Mouse (Mus musculus): ENCODE results near the gene Pmpca. TPM values are rescaled to one million over a fixed set of nuclear protein-coding genes. Genes with fewer than 3 reads are reported as not detected.

The Pmpca gene
- polyA plus RNA-seq, 1 experiment from 2014 or later = 98.9 TPM

DNA sequence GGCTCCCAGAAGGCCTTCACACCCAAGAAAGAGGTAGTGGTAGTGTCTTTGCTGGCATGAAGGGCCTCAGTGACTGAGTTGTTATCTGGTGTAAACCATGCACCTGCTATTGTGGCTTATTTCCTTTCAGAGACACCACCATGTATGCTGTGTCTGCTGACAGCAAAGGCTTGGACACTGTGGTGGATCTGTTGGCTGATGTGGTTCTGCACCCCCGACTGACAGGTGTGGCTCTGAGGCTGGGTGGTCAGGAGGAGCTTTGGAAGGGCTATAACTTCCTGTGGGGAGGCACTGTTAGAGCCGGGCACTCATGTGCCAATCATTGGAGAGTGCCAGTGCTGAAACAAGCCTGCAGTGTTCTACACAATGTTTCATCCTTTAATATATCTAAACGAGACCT lies 1.8 kb downstream of the Pmpca start:
- peaks cover 22% of the 10 kb centered on the region for H3K4me1 ChIP-seq (ENCODE audit: control insufficient read depth, insufficient read depth, low read depth, low read length)
- ATAC-seq = no peak
- 85% methylated on average over 3 of the region's 3 CpGs for WGBS
- H3K9me3 ChIP-seq (ENCODE audit: control insufficient read depth, low read length) = no peaks in the 10 kb centered on the region
- H3K36me3 ChIP-seq (ENCODE audit: control insufficient read depth, insufficient read depth, low read length) = peaks cover 64% of the 10 kb centered on the region
- no peak overlapping the region for H3K4me2 ChIP-seq (ENCODE audit: low read length)
- H3K27me3 ChIP-seq (replicated peaks; ENCODE audit: control insufficient read depth, insufficient read depth, low read length) = no peaks in the 10 kb centered on the region
- no peak overlapping the region for H3K9ac ChIP-seq (ENCODE audit: low read depth, low read length)
- no peak overlapping the region for H3K27ac ChIP-seq (ENCODE audit: low read depth, low read length)
- H3K4me3 ChIP-seq (ENCODE audit: low read length) = no peak overlapping the region

DNA sequence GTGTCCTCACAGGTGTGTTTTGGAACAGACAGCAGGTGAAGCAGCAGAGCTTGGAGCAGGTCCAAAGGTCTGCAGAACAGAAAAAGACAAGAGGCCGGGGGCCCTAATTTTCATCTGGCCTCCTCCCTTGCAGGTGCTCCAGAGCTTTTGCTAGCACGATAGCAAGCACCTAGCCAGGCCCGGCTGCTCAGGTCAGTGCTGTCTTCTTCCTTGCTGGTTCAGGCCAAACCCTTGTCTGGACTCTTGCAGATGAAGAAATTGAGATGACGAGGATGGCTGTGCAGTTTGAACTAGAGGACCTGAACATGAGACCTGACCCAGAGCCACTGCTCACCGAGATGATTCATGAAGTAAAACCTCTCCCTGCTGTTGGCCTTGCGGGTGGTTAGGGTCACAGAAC lies 2.5 kb downstream of the Pmpca start:
- no peak for ATAC-seq
- no peaks in the 10 kb centered on the region for H3K27me3 ChIP-seq (replicated peaks; ENCODE audit: control insufficient read depth, insufficient read depth, low read length)
- no peak overlapping the region for H3K4me2 ChIP-seq (ENCODE audit: low read length)
- peaks cover 64% of the 10 kb centered on the region for H3K36me3 ChIP-seq (ENCODE audit: control insufficient read depth, insufficient read depth, low read length)
- no peak overlapping the region for H3K9ac ChIP-seq (ENCODE audit: low read depth, low read length)
- no peak overlapping the region for H3K4me3 ChIP-seq (ENCODE audit: low read length)
- peaks cover 22% of the 10 kb centered on the region for H3K4me1 ChIP-seq (ENCODE audit: control insufficient read depth, insufficient read depth, low read depth, low read length)
- no peak overlapping the region for H3K27ac ChIP-seq (ENCODE audit: low read depth, low read length)
- no peaks in the 10 kb centered on the region for H3K9me3 ChIP-seq (ENCODE audit: control insufficient read depth, low read length)
- WGBS = 91% methylated on average over 6 of the region's 6 CpGs

DNA sequence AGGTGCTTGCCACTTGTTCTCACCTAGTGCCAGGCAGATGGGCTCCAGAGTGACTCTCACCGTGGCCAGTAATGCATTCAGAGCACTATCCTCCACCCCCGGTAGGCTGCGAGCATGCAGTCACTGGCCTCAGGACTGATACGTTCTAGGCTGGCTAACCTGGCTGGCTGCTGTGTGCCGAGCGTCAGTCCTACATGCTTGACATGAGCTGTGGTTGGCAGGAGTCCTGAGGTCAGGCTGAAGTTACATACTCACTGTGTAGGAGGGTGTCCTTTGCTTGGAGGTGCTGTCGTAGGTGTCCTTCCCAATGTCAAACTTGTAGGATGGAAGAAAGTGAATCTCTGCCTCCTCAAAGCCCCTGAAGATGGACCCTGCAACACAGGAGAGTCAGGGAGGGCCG lies 9.8 kb downstream of the Pmpca start:
- H3K4me1 ChIP-seq (ENCODE audit: control insufficient read depth, insufficient read depth, low read depth, low read length) = no peaks in the 10 kb centered on the region
- H3K36me3 ChIP-seq (ENCODE audit: control insufficient read depth, insufficient read depth, low read length) = peaks cover 59% of the 10 kb centered on the region
- H3K9ac ChIP-seq (ENCODE audit: low read depth, low read length) = no peak overlapping the region
- ATAC-seq = no peak
- H3K9me3 ChIP-seq (ENCODE audit: control insufficient read depth, low read length) = no peaks in the 10 kb centered on the region
- WGBS = 92% methylated on average over 8 of the region's 8 CpGs
- H3K4me2 ChIP-seq (ENCODE audit: low read length) = no peak overlapping the region
- H3K4me3 ChIP-seq (ENCODE audit: low read length) = no peak overlapping the region
- no peaks in the 10 kb centered on the region for H3K27me3 ChIP-seq (replicated peaks; ENCODE audit: control insufficient read depth, insufficient read depth, low read length)
- H3K27ac ChIP-seq (ENCODE audit: low read depth, low read length) = no peak overlapping the region

DNA sequence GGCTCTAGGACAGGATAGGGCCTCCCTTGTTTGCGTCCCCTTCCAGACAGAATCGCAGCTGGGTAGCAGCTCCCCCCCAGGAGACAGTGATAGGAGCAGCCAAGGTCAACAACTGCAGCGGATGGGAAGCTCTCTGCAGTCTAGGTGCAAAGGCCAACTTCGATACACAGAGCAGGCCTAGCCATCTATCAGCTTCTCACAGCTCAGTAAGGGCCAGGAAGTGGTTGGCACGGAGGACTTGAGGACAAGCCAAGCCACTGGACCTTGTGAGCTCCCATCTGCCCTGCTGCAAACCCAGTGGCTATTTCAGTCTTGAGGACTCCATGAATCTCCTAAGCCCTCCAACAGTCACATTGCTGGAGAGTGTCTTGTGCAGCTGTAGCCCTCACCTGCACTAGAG lies 10.5 kb downstream of the Pmpca start:
- ATAC-seq = no peak
- Histone ChIP-seq H3K4me2 (ENCODE audit: low read length) (no peak overlapping the region), H3K27ac (ENCODE audit: low read depth, low read length) (no peak overlapping the region), H3K9me3 (ENCODE audit: control insufficient read depth, low read length) (no peaks in the 10 kb centered on the region), H3K27me3 (replicated peaks; ENCODE audit: control insufficient read depth, insufficient read depth, low read length) (no peaks in the 10 kb centered on the region), H3K36me3 (ENCODE audit: control insufficient read depth, insufficient read depth, low read length) (peaks cover 54% of the 10 kb centered on the region), H3K4me1 (ENCODE audit: control insufficient read depth, insufficient read depth, low read depth, low read length) (peaks cover 1% of the 10 kb centered on the region; the same call in 1 of the 2 replicates), H3K9ac (ENCODE audit: low read depth, low read length) (no peak overlapping the region), H3K4me3 (ENCODE audit: low read length) (no peak overlapping the region)
- WGBS = 88% methylated on average over 5 of the region's 5 CpGs

DNA sequence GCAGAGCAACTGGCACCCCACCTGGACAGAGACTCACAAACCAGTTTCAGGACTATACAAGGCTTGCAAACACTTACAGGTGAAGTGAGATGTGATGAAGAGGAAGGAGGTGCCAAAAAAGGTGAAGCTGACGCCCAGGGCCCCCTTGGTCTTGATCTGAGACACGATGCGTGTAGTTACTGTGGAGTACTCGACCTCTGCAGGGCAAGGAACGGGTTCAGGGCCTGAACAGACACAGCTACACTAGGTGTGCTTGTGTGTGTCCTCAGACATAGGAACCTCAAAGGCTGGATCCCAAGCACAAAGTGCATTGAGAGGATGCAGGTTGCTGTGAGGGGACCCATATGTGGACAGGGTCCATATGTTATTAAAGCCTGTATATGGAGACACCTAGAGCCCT lies 11.2 kb downstream of the Pmpca start:
- Histone ChIP-seq H3K27me3 (replicated peaks; ENCODE audit: control insufficient read depth, insufficient read depth, low read length) (no peaks in the 10 kb centered on the region), H3K4me2 (ENCODE audit: low read length) (no peak overlapping the region), H3K4me3 (ENCODE audit: low read length) (no peak overlapping the region), H3K9ac (ENCODE audit: low read depth, low read length) (no peak overlapping the region), H3K4me1 (ENCODE audit: control insufficient read depth, insufficient read depth, low read depth, low read length) (peaks cover 8% of the 10 kb centered on the region), H3K27ac (ENCODE audit: low read depth, low read length) (no peak overlapping the region), H3K9me3 (ENCODE audit: control insufficient read depth, low read length) (no peaks in the 10 kb centered on the region), H3K36me3 (ENCODE audit: control insufficient read depth, insufficient read depth, low read length) (peaks cover 48% of the 10 kb centered on the region)
- WGBS = 90% methylated on average over 5 of the region's 5 CpGs
- no peak for ATAC-seq

DNA sequence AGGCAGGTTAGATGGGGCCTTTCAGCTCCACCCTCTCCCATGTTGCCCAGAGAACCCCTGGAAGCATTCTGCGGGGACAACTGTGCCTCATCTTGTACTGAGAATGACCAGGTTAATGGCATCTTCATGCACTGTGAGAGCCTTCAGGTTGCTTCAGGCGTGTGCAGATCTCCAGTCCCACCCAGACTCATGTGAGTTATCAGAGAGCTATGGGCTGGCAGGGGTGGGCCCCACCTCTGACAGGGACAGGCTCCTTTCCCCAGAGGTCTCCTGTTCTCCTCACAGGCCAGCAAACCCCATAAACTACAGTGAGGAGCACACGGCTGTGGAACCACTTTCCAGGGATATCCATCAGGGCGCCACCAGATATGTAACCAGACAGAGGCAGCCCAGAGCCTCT lies 11.9 kb downstream of the Pmpca start:
- Histone ChIP-seq H3K9ac (ENCODE audit: low read depth, low read length) (no peak overlapping the region), H3K27me3 (replicated peaks; ENCODE audit: control insufficient read depth, insufficient read depth, low read length) (no peaks in the 10 kb centered on the region), H3K27ac (ENCODE audit: low read depth, low read length) (no peak overlapping the region), H3K4me2 (ENCODE audit: low read length) (no peak overlapping the region), H3K4me1 (ENCODE audit: control insufficient read depth, insufficient read depth, low read depth, low read length) (peaks cover 15% of the 10 kb centered on the region), H3K4me3 (ENCODE audit: low read length) (no peak overlapping the region), H3K36me3 (ENCODE audit: control insufficient read depth, insufficient read depth, low read length) (peaks cover 41% of the 10 kb centered on the region), H3K9me3 (ENCODE audit: control insufficient read depth, low read length) (no peaks in the 10 kb centered on the region)
- 91% methylated on average over 4 of the region's 4 CpGs for WGBS
- no peak for ATAC-seq

DNA sequence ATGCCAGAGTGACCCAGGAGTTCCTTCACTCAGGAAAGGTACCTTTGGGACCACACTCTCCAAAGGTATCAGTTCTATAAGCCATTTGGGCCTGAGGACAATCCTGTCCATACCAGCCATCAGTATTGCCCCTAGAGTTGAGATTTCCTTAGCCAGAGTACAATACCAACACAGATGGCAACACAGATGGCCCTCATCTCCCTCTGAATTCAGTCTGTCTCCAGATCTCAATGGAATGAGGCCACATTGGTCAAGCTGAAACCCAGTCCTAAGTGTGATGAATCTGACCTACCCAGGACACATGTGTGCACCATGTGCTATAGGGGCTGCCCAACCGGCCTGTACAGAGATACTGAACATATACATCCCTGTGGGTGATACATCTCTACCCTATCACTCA lies 13.1 kb downstream of the Pmpca start:
- 86% methylated on average over 1 of the region's 1 CpGs for WGBS
- H3K4me1 ChIP-seq (ENCODE audit: control insufficient read depth, insufficient read depth, low read depth, low read length) = peaks cover 27% of the 10 kb centered on the region
- no peak for ATAC-seq
- H3K9ac ChIP-seq (ENCODE audit: low read depth, low read length) = no peak overlapping the region
- H3K27me3 ChIP-seq (replicated peaks; ENCODE audit: control insufficient read depth, insufficient read depth, low read length) = no peaks in the 10 kb centered on the region
- H3K4me2 ChIP-seq (ENCODE audit: low read length) = no peak overlapping the region
- H3K27ac ChIP-seq (ENCODE audit: low read depth, low read length) = no peak overlapping the region
- H3K4me3 ChIP-seq (ENCODE audit: low read length) = no peak overlapping the region
- peaks cover 34% of the 10 kb centered on the region for H3K36me3 ChIP-seq (ENCODE audit: control insufficient read depth, insufficient read depth, low read length)
- no peaks in the 10 kb centered on the region for H3K9me3 ChIP-seq (ENCODE audit: control insufficient read depth, low read length)

DNA sequence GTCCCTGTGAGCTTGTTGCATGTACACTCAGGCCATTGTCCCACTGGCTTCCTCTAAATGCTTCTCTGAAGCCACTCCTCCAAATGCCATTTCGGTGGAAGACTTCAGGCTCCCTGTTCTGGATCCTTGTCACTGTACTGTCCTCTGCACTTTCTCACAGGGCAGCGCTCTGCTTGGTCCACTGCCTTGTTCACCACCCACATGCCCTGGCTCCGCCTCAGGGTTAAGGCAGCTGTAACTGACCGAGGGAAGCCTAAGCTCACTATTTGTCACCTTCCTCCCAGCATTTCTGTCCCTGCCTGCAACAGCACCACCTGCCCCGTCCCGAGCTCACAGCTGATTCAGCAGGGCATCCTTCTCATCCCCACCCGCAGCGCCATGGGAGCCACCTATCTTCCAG lies 14.2 kb downstream of the Pmpca start:
- H3K27me3 ChIP-seq (replicated peaks; ENCODE audit: control insufficient read depth, insufficient read depth, low read length) = no peaks in the 10 kb centered on the region
- ATAC-seq = no peak
- peaks cover 38% of the 10 kb centered on the region for H3K4me1 ChIP-seq (ENCODE audit: control insufficient read depth, insufficient read depth, low read depth, low read length)
- no peak overlapping the region for H3K4me2 ChIP-seq (ENCODE audit: low read length)
- WGBS = 81% methylated on average over 8 of the region's 8 CpGs
- H3K4me3 ChIP-seq (ENCODE audit: low read length) = no peak overlapping the region
- no peaks in the 10 kb centered on the region for H3K9me3 ChIP-seq (ENCODE audit: control insufficient read depth, low read length)
- H3K27ac ChIP-seq (ENCODE audit: low read depth, low read length) = no peak overlapping the region
- no peak overlapping the region for H3K9ac ChIP-seq (ENCODE audit: low read depth, low read length)
- peaks cover 27% of the 10 kb centered on the region for H3K36me3 ChIP-seq (ENCODE audit: control insufficient read depth, insufficient read depth, low read length)

DNA sequence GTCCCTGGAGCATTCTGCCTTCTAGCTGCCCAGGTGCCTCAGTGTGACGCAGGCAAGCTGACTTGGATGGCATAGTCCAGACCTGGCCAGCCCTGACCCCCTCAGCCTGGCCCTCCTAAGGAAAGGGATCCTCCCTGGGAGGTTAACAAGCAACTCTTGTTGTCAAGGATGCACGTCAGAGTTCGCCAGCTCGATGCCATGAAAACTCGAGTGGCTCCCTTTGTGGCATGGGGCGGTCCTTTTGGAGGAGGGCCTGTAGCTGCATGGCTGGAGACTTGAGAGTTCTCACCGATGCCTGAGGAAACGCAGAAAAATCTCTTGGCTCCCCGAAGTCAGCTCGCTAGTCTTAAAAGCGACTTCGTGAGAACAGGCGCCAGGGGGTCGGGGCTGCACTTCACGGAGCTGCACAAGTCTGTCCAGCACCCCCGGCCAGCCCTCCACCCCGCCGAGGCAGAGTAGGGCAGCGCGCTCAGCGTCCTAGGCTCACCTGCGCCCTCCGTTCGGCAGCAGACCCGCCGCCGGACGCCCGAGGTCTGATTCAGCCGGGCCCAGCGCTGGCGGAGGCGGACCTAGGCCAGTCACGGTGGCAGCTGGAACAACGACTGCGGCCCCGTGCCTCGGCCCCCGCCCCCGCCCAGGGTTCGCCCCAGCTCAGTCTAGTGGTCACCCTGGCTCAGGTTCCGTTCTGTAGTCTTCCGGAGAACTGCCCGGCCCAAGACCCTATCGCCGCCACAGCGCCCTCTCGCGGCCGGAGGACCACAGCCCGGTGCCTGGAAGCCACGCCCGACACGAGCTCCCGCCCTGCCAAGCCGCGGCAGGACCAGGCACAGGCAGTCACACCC lies 19.6 kb downstream of the Pmpca start, which contains the start of gene Inpp5e:
Gene Inpp5e, minus strand, starts transcription at position 689 of the 842 bp plus-strand sequence.
- peak within 1 kb of the TSS; percentile 97 for H3K9ac ChIP-seq (ENCODE audit: low read depth, low read length)
- H3K27ac ChIP-seq (ENCODE audit: low read depth, low read length) = peak within 1 kb of the TSS; percentile 84
- peaks cover 21% of the 10 kb centered on the region for H3K36me3 ChIP-seq (ENCODE audit: control insufficient read depth, insufficient read depth, low read length)
- H3K9me3 ChIP-seq (ENCODE audit: control insufficient read depth, low read length) = no peaks in the 10 kb centered on the region
- H3K27me3 ChIP-seq (replicated peaks; ENCODE audit: control insufficient read depth, insufficient read depth, low read length) = no peaks in the 10 kb centered on the region
- H3K4me2 ChIP-seq (ENCODE audit: low read length) = peak within 1 kb of the TSS; percentile 98
- 1% methylated on average over 45 of the region's 57 CpGs for WGBS
- peak; percentile 95 for ATAC-seq
- peak within 1 kb of the TSS; percentile 92 for H3K4me3 ChIP-seq (ENCODE audit: low read length)
- peaks cover 44% of the 10 kb centered on the region for H3K4me1 ChIP-seq (ENCODE audit: control insufficient read depth, insufficient read depth, low read depth, low read length)
